Comparison of ENCODE assay signal across 9 mouse cellular contexts in the genomic region with DNA sequence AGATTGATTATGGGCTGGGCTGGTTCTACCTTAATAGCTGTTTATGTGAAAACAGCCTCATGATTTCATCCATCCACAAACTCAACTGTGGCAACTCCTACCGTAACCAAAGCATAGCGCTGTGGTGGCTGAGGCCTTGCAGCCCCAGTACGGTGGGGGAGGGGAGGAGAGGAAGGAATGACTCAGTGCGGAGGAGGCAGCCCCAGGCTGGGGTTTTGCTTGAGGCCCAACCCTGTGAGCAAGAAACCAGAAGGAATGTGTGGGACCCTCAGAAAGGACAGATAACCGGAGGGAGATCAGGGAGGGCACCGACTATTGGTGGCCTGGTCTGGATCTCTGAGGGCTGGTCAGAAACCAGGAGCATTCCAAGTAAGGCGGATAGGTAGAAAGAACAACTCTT. TPM values are rescaled to one million over a fixed set of nuclear protein-coding genes. Genes with fewer than 3 reads are reported as not detected.
A peak's percentile ranks its signal among the peaks of the same experiment; 100 is the strongest.
DNase-seq lines count a peak whose midpoint lies in the region; ATAC-seq and TF ChIP-seq lines count a peak whose summit lies in the region.
"Had no signal": no experiment of that assay in that cellular context is flagged by ENCODE, and none has a peak within 500 bp of the region (broad histone marks: within the 10 kb centered on the region; RNA-seq: fewer than 3 reads in every experiment).

No protein-coding gene starts in this region.

- no peak for ATAC-seq in midbrain, embryonic 15.5 days (replicated peaks)
- no peak; the same call in 1 of the 2 replicates for ATAC-seq in limb, embryonic 14.5 days (ENCODE audit: low FRiP score, low read depth)
- ATAC-seq in stomach, embryonic 15.5 days (ENCODE audit: insufficient read depth, low FRiP score, low read depth): no peak

- DNase-seq in adrenal gland, postnatal 10 days: peak; percentile 66
- DNase-seq in adrenal gland, adult 8-10 months: no peak
- peak; percentile 34 for DNase-seq in midbrain, embryonic 10.5 days (ENCODE audit: low spot score)
- DNase-seq in forelimb bud, embryonic 11.5 days (ENCODE audit: low read depth, low spot score): peak; percentile 49
- peak; percentile 49 for DNase-seq in limb, embryonic 14.5 days (ENCODE audit: low spot score)
- DNase-seq in cerebellum, adult 8-10 months: no peak

- H3K27me3 ChIP-seq in midbrain, embryonic 10.5 days (ENCODE audit: low read depth, poor library complexity, severe bottlenecking): peaks cover 5% of the 10 kb centered on the region; the same call in 1 of the 2 replicates
- no peaks in the 10 kb centered on the region for H3K27me3 ChIP-seq in midbrain, embryonic 15.5 days (replicated peaks)
- H3K27me3 ChIP-seq in limb, embryonic 14.5 days (ENCODE audit: control insufficient read depth, insufficient read depth, low read length): no peaks in the 10 kb centered on the region
- H3K27me3 ChIP-seq in stomach, embryonic 15.5 days (replicated peaks): no peaks in the 10 kb centered on the region

- no peak overlapping the region for H3K4me2 ChIP-seq in midbrain, embryonic 15.5 days
- no peak overlapping the region for H3K4me2 ChIP-seq in limb, embryonic 14.5 days (replicated peaks; ENCODE audit: low read depth, low read length, severe bottlenecking)
- no peak overlapping the region for H3K4me2 ChIP-seq in stomach, embryonic 15.5 days

- no peaks in the 10 kb centered on the region for H3K9me3 ChIP-seq in midbrain, embryonic 10.5 days (replicated peaks)
- no peaks in the 10 kb centered on the region for H3K9me3 ChIP-seq in midbrain, embryonic 15.5 days
- H3K9me3 ChIP-seq in limb, embryonic 14.5 days (ENCODE audit: control insufficient read depth, low read length): no peaks in the 10 kb centered on the region
- H3K9me3 ChIP-seq in stomach, embryonic 15.5 days: no peaks in the 10 kb centered on the region

- no peak for TF ChIP-seq POLR2A in limb, embryonic 14.5 days (IDR thresholded peaks at IDR 0.05; ENCODE audit: borderline replicate concordance, extremely low read depth, insufficient read depth, insufficient read length)

- peak overlapping the region; percentile 87 for H3K27ac ChIP-seq in midbrain, embryonic 10.5 days (replicated peaks)
- H3K27ac ChIP-seq in midbrain, embryonic 15.5 days: no peak overlapping the region
- H3K27ac ChIP-seq in limb, embryonic 14.5 days (replicated peaks; ENCODE audit: low read depth, low read length): peak overlapping the region; percentile 91
- peak overlapping the region; percentile 1; the same call in 1 of the 2 replicates for H3K27ac ChIP-seq in stomach, embryonic 15.5 days
- H3K27ac ChIP-seq: macrophage had no signal

- H3K4me1 ChIP-seq in midbrain, embryonic 10.5 days: peaks cover 58% of the 10 kb centered on the region
- peaks cover 28% of the 10 kb centered on the region for H3K4me1 ChIP-seq in midbrain, embryonic 15.5 days
- peaks cover 57% of the 10 kb centered on the region for H3K4me1 ChIP-seq in limb, embryonic 14.5 days (ENCODE audit: control insufficient read depth, insufficient read depth, low read length)
- H3K4me1 ChIP-seq in stomach, embryonic 15.5 days: peaks cover 26% of the 10 kb centered on the region

- H3K36me3 ChIP-seq in midbrain, embryonic 10.5 days: no peaks in the 10 kb centered on the region
- H3K36me3 ChIP-seq in midbrain, embryonic 15.5 days (replicated peaks): no peaks in the 10 kb centered on the region
- no peaks in the 10 kb centered on the region for H3K36me3 ChIP-seq in limb, embryonic 14.5 days (ENCODE audit: control insufficient read depth, insufficient read depth, low read length)
- H3K36me3 ChIP-seq in stomach, embryonic 15.5 days: no peaks in the 10 kb centered on the region

- WGBS in midbrain, embryonic 10.5 days: 69% methylated on average over 7 of the region's 7 CpGs
- 66% methylated on average over 7 of the region's 7 CpGs for WGBS in midbrain, embryonic 15.5 days
- 38% methylated on average over 7 of the region's 7 CpGs for WGBS in limb, embryonic 14.5 days
- 38% methylated on average over 7 of the region's 7 CpGs for WGBS in stomach, embryonic 15.5 days

- no peak overlapping the region for H3K4me3 ChIP-seq in midbrain, embryonic 10.5 days
- no peak overlapping the region for H3K4me3 ChIP-seq in midbrain, embryonic 15.5 days
- H3K4me3 ChIP-seq in limb, embryonic 14.5 days (replicated peaks; ENCODE audit: low read length): no peak overlapping the region
- H3K4me3 ChIP-seq in stomach, embryonic 15.5 days (replicated peaks): no peak overlapping the region

- H3K9ac ChIP-seq in midbrain, embryonic 15.5 days: no peak overlapping the region
- H3K9ac ChIP-seq in limb, embryonic 14.5 days (ENCODE audit: low read depth, low read length, severe bottlenecking): 0 out of 2 replicates have a peak overlapping the region, but pooled peaks have one; percentile 13
- no peak overlapping the region for H3K9ac ChIP-seq in stomach, embryonic 15.5 days

RNA-seq across cellular contexts. Expression of a gene that starts 17.0 kb away (rescaled TPM):
- 10 to 100 TPM; 35.1 to 37.9 TPM for total RNA-seq in adrenal gland, postnatal 10 days (2021)
- total RNA-seq in adrenal gland, adult 8-10 months (2022): 10 to 100 TPM in 3 of 4 experiments, 1 to 10 TPM in 1; 7.7 to 65.3 (median 27.8) TPM
- polyA plus RNA-seq in midbrain, embryonic 10.5 days (2016; fragmentation: Nextera tagmentation; extraction: Ambion mirVana): 2.0 and 2.2 TPM in 2 replicates
- polyA plus RNA-seq in midbrain, embryonic 15.5 days (2015; fragmentation: Nextera tagmentation; extraction: Ambion mirVana): 2.2 TPM in 2 replicates
- 6.1 and 6.7 TPM in 2 replicates for polyA plus RNA-seq in limb, embryonic 14.5 days (2012; rRNA removed)
- 3.7 and 4.3 TPM in 2 replicates for polyA plus RNA-seq in limb, embryonic 14.5 days (2014; fragmentation: Nextera tagmentation; extraction: Ambion mirVana)
- polyA plus RNA-seq in stomach, embryonic 15.5 days (2015; fragmentation: Nextera tagmentation; extraction: Ambion mirVana): 6.2 and 6.9 TPM in 2 replicates

RNA-seq across cellular contexts. Expression of a gene that starts 54.1 kb away (rescaled TPM):
- under 1 TPM; 0.27 to 0.30 TPM for total RNA-seq in adrenal gland, postnatal 10 days (2021)
- under 1 TPM in 1 of 4 experiments, not detected in 3; 0.17 TPM for total RNA-seq in adrenal gland, adult 8-10 months (2022)
- not detected in 2 replicates for polyA plus RNA-seq in midbrain, embryonic 10.5 days (2016; fragmentation: Nextera tagmentation; extraction: Ambion mirVana)
- not detected in 2 replicates for polyA plus RNA-seq in midbrain, embryonic 15.5 days (2015; fragmentation: Nextera tagmentation; extraction: Ambion mirVana)
- 0.35 and 0.43 TPM in 2 replicates for polyA plus RNA-seq in limb, embryonic 14.5 days (2012; rRNA removed)
- 0.19 and 1.1 TPM in 2 replicates for polyA plus RNA-seq in limb, embryonic 14.5 days (2014; fragmentation: Nextera tagmentation; extraction: Ambion mirVana)
- polyA plus RNA-seq in stomach, embryonic 15.5 days (2015; fragmentation: Nextera tagmentation; extraction: Ambion mirVana): 7.9 and 8.8 TPM in 2 replicates
- polyA plus RNA-seq: macrophage had no signal

RNA-seq across cellular contexts. Expression of a gene that starts 57.1 kb away (rescaled TPM):
- 1 to 10 TPM in 1 of 2 experiments, under 1 TPM in 1; 0.48 to 1.1 TPM for total RNA-seq in adrenal gland, postnatal 10 days (2021)
- 1 to 10 TPM; 1.0 to 5.1 (median 3.2) TPM for total RNA-seq in adrenal gland, adult 8-10 months (2022)
- 0.04 and 0.05 TPM in 2 replicates for polyA plus RNA-seq in midbrain, embryonic 10.5 days (2016; fragmentation: Nextera tagmentation; extraction: Ambion mirVana)
- 0.68 and 0.84 TPM in 2 replicates for polyA plus RNA-seq in midbrain, embryonic 15.5 days (2015; fragmentation: Nextera tagmentation; extraction: Ambion mirVana)
- 2.8 and 7.1 TPM in 2 replicates for polyA plus RNA-seq in limb, embryonic 14.5 days (2012; rRNA removed)
- 0.35 and 0.63 TPM in 2 replicates for polyA plus RNA-seq in limb, embryonic 14.5 days (2014; fragmentation: Nextera tagmentation; extraction: Ambion mirVana)
- 0.37 and 0.63 TPM in 2 replicates for polyA plus RNA-seq in stomach, embryonic 15.5 days (2015; fragmentation: Nextera tagmentation; extraction: Ambion mirVana)
- polyA plus RNA-seq: macrophage had no signal

Comparison
In these comparisons a context has a peak if more than half of its experiments do, and no peak if none do; other contexts are left out.
1. DNase-seq: peak in adrenal gland, postnatal 10 days (single experiment), midbrain, embryonic 10.5 days (single experiment), forelimb bud, embryonic 11.5 days (single experiment) and limb, embryonic 14.5 days (single experiment); none in adrenal gland, adult 8-10 months (single experiment) and cerebellum, adult 8-10 months (single experiment).